Mouse (Mus musculus) cerebellum, postnatal 36 days (tissue): ENCODE results near the gene Med28.

Experiments used
- DNase-seq, 2 experiments: peaks; one replicate each; pipeline ENCODE4 v3.0.0; 2021 to 2022; ENCODE audit warnings: mixed read lengths in 2 of 2

Med28 gene

GRCm38 (mm10) chr5:45513511-45513910 is 6.5 kb upstream of the Med28 start:
- no peak for DNase-seq

- no peak for DNase-seq
Observed at GRCm38 (mm10) chr5:45514599-45514998, 5.4 kb upstream of the Med28 start.

GRCm38 (mm10) chr5:45515151-45515743 is 4.8 kb upstream of the Med28 start:
- DNase-seq, result no peak

GRCm38 (mm10) chr5:45520809-45521110 is 731 bp downstream of the Med28 start:
- no peak for DNase-seq

DNA sequence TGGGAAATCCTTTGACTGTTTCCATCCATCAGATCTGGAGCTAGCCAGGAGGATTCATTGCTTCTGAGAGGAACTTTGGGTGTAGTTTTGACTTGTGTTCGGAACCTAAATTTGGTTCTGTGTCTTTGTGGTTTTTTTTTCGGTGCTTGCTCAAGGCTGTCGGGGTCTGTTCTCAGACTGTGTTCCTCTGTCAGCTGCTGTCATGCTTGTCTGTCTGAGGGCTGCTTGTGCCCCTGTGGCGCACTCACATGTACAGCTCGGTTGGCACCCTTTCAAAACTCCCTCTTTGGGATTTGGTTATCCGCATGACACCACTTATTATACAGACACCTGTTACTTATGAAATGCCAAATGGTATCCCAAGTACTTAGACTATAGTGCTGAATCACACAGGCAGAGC is 1.6 kb downstream of the Med28 start:
- no peak for DNase-seq

- no peak for DNase-seq
Observed at GRCm38 (mm10) chr5:45525101-45525500, 5.1 kb downstream of the Med28 start.

DNA sequence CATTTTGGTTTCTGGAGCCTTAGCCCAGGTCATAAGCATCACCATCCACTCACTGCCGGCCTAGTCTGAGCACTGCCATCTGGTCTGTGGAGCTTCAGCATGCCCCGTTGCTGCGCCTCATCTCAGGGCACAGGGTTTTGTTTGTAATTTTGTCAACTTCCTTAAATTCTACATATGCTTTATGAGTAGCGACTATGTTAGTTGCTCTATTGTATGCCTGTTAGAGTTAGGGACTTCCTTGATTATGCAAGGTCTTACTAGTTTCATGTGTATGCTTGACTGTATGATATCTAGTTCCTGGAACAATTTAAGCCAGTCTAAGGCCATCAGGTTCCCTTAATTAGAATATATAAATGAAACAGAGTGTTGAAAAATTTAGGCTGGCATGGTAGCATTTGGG is 6.3 kb downstream of the Med28 start:
- DNase-seq, result no peak

GRCm38 (mm10) chr5:45529696-45530095 is 9.7 kb downstream of the Med28 start:
- DNase-seq, result no peak

DNA sequence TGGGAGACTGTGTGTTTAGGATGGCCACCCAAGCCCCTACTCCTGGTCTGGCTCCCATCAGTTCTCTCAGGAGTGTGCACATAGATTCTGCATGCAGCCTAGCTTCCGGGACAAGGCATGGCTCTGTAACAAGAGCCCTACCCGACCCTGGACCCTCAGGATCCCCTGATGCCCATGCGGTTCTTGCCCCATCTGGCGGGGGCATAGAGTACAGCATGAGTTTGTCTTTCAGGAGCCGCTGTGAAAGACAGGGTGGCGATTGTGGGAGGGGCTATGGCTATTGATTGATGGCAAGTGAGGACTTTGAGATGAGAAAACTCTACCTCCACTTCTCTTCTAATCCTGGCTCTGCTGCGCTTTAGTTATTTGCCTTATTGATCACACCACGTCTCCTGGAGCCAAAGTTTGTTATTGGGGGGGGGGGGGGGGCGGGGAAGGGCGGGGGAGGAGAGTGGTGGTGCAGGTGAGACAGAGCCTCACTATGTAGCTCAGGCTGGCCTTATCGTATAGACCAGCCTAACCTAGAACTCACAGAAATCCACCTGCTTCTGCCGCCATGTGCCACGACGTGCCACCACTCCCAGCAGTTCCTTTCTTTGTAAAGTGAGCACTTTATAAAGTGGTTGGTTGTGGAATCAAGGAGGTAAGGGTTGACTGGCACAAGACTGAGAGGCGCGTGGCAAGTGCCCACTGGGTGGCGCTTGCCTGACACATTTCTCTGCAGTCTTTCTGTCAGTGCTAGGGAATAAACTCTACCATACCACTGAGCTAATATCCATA is 14.5 kb downstream of the Med28 start:
- DNase-seq, result peak; percentile 71 to 72

DNA sequence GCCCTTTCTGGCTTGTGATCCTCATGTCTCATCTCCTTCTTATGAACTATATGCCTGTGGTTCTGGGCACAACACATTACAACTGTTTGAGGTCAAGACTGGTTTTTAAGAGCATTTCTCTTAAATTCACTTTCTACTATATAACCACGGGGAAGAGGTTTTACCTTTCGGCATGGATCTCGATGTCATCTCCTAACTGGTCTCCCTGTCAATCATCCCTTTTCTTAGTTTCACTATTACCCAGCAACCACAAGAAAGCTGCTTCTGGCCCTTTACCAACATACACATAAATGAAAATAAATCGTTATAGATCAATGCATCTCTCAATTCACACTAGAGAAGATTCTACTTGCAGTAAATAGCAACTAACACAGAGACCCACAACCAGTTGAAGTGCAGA is 15.1 kb downstream of the Med28 start:
- DNase-seq, result no peak

GRCm38 (mm10) chr5:45539502-45539901 is 19.5 kb downstream of the Med28 start:
- no peak for DNase-seq

- DNase-seq, result peak; percentile 62 to 63
Observed at GRCm38 (mm10) chr5:45543374-45543773, 23.3 kb downstream of the Med28 start.

GRCm38 (mm10) chr5:45549586-45549985 is 29.6 kb downstream of the Med28 start:
- DNase-seq, result no peak

- DNase-seq, result no peak
Observed at GRCm38 (mm10) chr5:45564054-45564453, 44.0 kb downstream of the Med28 start.

DNA sequence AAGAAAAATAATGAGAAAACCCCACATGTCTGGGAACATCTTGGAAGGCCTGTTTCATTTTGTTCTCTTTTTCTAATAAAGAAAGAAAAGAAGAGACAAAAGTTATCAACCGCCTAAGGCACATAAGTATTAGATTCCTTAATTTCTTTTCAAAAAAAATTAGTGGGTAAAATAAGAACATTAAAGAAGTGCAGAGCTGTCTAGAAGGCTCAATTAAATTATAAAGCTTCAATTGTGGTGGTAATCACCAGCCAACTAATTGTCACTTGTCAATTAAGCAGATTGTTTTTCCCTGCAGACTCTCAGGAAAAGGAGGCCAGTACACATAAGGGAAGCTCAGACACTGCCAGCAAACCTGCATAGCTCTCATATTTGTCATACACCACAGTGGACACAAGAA is 45.8 kb downstream of the Med28 start:
- DNase-seq, result no peak

DNA sequence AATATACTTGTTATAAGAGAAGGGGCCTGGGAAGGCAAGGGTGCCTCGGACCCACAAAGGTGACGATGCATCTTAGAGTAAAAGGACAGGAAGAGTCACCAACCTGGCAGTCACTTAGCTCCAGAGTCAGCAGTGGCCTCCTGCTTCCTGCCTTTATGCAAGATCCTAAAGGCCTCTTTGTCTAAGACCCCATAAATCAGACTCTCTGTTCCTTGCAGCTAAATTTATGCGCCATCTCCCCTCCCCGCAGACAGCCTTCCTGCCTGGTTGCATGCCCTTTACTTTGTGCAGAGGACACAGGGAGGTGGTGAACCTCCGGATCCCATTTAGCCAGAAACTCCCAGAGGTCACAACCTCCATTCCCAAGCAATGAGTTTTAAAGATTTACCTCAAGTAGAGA is 52.8 kb downstream of the Med28 start:
- no peak for DNase-seq

- no peak for DNase-seq
Observed at GRCm38 (mm10) chr5:45576716-45577115, 56.7 kb downstream of the Med28 start.

- no peak for DNase-seq
Observed at GRCm38 (mm10) chr5:45577376-45577775, 57.3 kb downstream of the Med28 start.
